Mouse (Mus musculus) midbrain, postnatal 0 days (tissue): ENCODE results near the gene Cckar. TPM values are rescaled to one million over a fixed set of nuclear protein-coding genes. Genes with fewer than 3 reads are reported as not detected.

Experiments
- ATAC-seq: fragments of 200-750 bp; cut with Nextera tagmentation; 2 replicates; pipeline ENCODE4 v1.8.0; 2017; ENCODE audit warnings: moderate number of reproducible peaks, mild to moderate bottlenecking, moderate TSS enrichment, moderate library complexity; ENCODE audit not compliant: low FRiP score
- DNase-seq: peaks from one replicate; pipeline ENCODE4 v3.0.0-alpha.2; 2015; ENCODE audit warnings: low spot score
- H3K27ac ChIP-seq: fragments of 300-500 bp; sonication (generic); 2 replicates; pipeline ENCODE4 v1.5.1; 2014; ENCODE audit warnings: low read depth, mild to moderate bottlenecking, low read length, mixed read lengths
- H3K27me3 ChIP-seq: fragments of 300-500 bp; sonication (generic); 2 replicates; pipeline ENCODE4 v1.6.1; 2014; ENCODE audit warnings: low read length, control low read depth, mixed read lengths; ENCODE audit not compliant: insufficient read depth
- H3K36me3 ChIP-seq: fragments of 300-500 bp; sonication (generic); 2 replicates; pipeline ENCODE4 v1.6.1; 2014; ENCODE audit warnings: low read length, control low read depth, mixed read lengths; ENCODE audit not compliant: insufficient read depth
- H3K4me1 ChIP-seq: fragments of 300-500 bp; sonication (generic); 2 replicates; pipeline ENCODE4 v1.6.1; 2014; ENCODE audit warnings: mild to moderate bottlenecking, control low read depth, antibody characterized with exemption, low read length, mixed read lengths; ENCODE audit not compliant: insufficient read depth
- H3K4me2 ChIP-seq: fragments of 300-500 bp; sonication (generic); 2 replicates; pipeline ENCODE4 v1.6.1; 2014; ENCODE audit warnings: low read depth, mild to moderate bottlenecking, low read length, mixed read lengths; ENCODE audit not compliant: poor library complexity, severe bottlenecking
- H3K4me3 ChIP-seq: fragments of 300-500 bp; sonication (generic); 2 replicates; pipeline ENCODE4 v1.5.1; 2014; ENCODE audit warnings: low read depth, mild to moderate bottlenecking, low read length, moderate library complexity
- H3K9ac ChIP-seq: fragments of 300-500 bp; sonication (generic); replicated peaks from 2 replicates; pipeline ENCODE4 v1.6.1; 2014; ENCODE audit warnings: mild to moderate bottlenecking, low read length, moderate library complexity, mixed read lengths; ENCODE audit not compliant: poor library complexity, severe bottlenecking
- H3K9me3 ChIP-seq: fragments of 300-500 bp; sonication (generic); 2 replicates; pipeline ENCODE4 v1.6.1; 2016; ENCODE audit warnings: low read length, control low read depth
- CTCF ChIP-seq: IDR thresholded peaks from 2 replicates; pipeline ENCODE4 v1.5.1; 2016; ENCODE audit warnings: antibody characterized with exemption, mild to moderate bottlenecking
- WGBS: fragments of 180-500 bp; shearing (Covaris S2); extraction: QIAGEN DNeasy Blood & Tissue Kit; methylation state at CpG from one replicate; pipeline ENCODE4 v1.1.7; 2014; 5-methylcytosine and 5-hydroxymethylcytosine counted together
- polyA plus RNA-seq: library from polyadenylated mRNA; unstranded; fragments of >200 nt; fragmentation: Nextera tagmentation; extraction: Ambion mirVana; gene quantifications from 2 replicates; pipeline ENCODE4 v1.2.1, GENCODE M21; 2015
- total RNA-seq: library from RNA; depleted of rRNA; stranded (reverse); fragments of >200 nt; gene quantifications from 2 replicates; pipeline ENCODE4 v1.2.3, GENCODE M21; 2014

The Cckar gene
- total and polyA plus RNA-seq, 2 experiments from 2014 or later, result 0.55 to 1.3 TPM

GRCm38 (mm10) chr5:53671507-53671906 lies 36.0 kb downstream of the Cckar start:
- Histone ChIP-seq H3K36me3 (no peaks in the 10 kb centered on the region), H3K4me2 (no peak overlapping the region), H3K9me3 (no peaks in the 10 kb centered on the region), H3K4me3 (no peak overlapping the region), H3K4me1 (no peaks in the 10 kb centered on the region), H3K9ac (no peak overlapping the region), H3K27me3 (no peaks in the 10 kb centered on the region), H3K27ac (no peak overlapping the region)
- no peak for TF ChIP-seq CTCF
- 66% methylated on average over 4 of the region's 4 CpGs for WGBS
- DNase-seq (no peak), ATAC-seq (no peak)

GRCm38 (mm10) chr5:53670321-53670938 lies 37.1 kb downstream of the Cckar start:
- Histone ChIP-seq H3K27ac (no peak overlapping the region), H3K4me2 (no peak overlapping the region), H3K9me3 (no peaks in the 10 kb centered on the region), H3K4me3 (no peak overlapping the region), H3K9ac (no peak overlapping the region), H3K4me1 (no peaks in the 10 kb centered on the region), H3K36me3 (no peaks in the 10 kb centered on the region), H3K27me3 (no peaks in the 10 kb centered on the region)
- TF ChIP-seq CTCF, result no peak
- 89% methylated on average over 10 of the region's 10 CpGs for WGBS
- DNase-seq (no peak), ATAC-seq (no peak)

GRCm38 (mm10) chr5:53668021-53668420 lies 39.5 kb downstream of the Cckar start:
- WGBS, result 90% methylated on average over 5 of the region's 5 CpGs
- Histone ChIP-seq H3K36me3 (no peaks in the 10 kb centered on the region), H3K9ac (no peak overlapping the region), H3K27ac (no peak overlapping the region), H3K4me3 (no peak overlapping the region), H3K4me1 (no peaks in the 10 kb centered on the region), H3K27me3 (no peaks in the 10 kb centered on the region), H3K9me3 (no peaks in the 10 kb centered on the region), H3K4me2 (no peak overlapping the region)
- DNase-seq, result no peak
- TF ChIP-seq CTCF, result no peak
- no peak for ATAC-seq

- no peak for DNase-seq
- H3K27ac ChIP-seq, result no peak overlapping the region
- H3K36me3 ChIP-seq, result no peaks in the 10 kb centered on the region
- no peaks in the 10 kb centered on the region for H3K27me3 ChIP-seq
- no peak for ATAC-seq
- no peak for TF ChIP-seq CTCF
- H3K9me3 ChIP-seq, result no peaks in the 10 kb centered on the region
- H3K4me3 ChIP-seq, result no peak overlapping the region
- H3K9ac ChIP-seq, result no peak overlapping the region
- no peaks in the 10 kb centered on the region for H3K4me1 ChIP-seq
- no peak overlapping the region for H3K4me2 ChIP-seq
Measured at GRCm38 (mm10) chr5:53663665-53664064, 43.8 kb downstream of the Cckar start.

- Histone ChIP-seq H3K36me3 (no peaks in the 10 kb centered on the region), H3K9me3 (no peaks in the 10 kb centered on the region), H3K4me2 (no peak overlapping the region), H3K9ac (no peak overlapping the region), H3K27me3 (no peaks in the 10 kb centered on the region), H3K4me3 (no peak overlapping the region), H3K4me1 (no peaks in the 10 kb centered on the region), H3K27ac (no peak overlapping the region)
- TF ChIP-seq CTCF, result no peak
- DNase-seq (no peak), ATAC-seq (no peak)
- 67% methylated on average over 1 of the region's 1 CpGs for WGBS
Measured at GRCm38 (mm10) chr5:53662413-53662812, 45.1 kb downstream of the Cckar start.

- Histone ChIP-seq H3K27ac (no peak overlapping the region), H3K36me3 (no peaks in the 10 kb centered on the region), H3K9me3 (no peaks in the 10 kb centered on the region), H3K27me3 (no peaks in the 10 kb centered on the region), H3K4me3 (no peak overlapping the region), H3K9ac (no peak overlapping the region), H3K4me1 (no peaks in the 10 kb centered on the region), H3K4me2 (no peak overlapping the region)
- WGBS, result 90% methylated on average over 2 of the region's 2 CpGs
- no peak for TF ChIP-seq CTCF
- ATAC-seq (no peak), DNase-seq (no peak)
Measured at GRCm38 (mm10) chr5:53661508-53661907, 46.0 kb downstream of the Cckar start.
